Mouse (Mus musculus): ENCODE data around the gene Gm10057.
"Not testable (repeated sequence)": the region's sequence is repeated elsewhere in the genome, so short reads cannot be mapped to it uniquely, and the experiment has no call there.

The Gm10057 gene

DNA sequence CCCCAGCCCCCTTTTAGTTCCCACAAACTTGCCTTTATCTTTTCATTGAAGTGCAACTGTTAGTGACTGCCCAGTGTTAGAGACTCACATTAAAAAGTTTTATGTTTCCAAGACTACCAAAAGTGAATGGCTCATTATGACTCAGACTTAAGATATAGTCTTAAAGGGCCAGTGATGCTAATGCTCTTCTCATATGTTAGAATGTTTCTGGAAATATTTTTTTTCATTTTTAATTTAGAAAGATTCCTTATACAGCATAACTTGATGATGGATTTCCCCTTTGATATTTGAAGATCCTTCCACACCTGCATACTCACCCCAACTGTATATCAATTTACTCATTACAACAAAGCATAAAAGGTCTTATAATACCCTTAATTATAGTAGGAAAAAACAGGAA, at the start of gene Gm10057:
Gm10057 (minus strand) TSS at position 101 of the 400 bp plus-strand sequence.
- DNase-seq (ENCODE audit: low spot score), result not testable (repeated sequence)

DNA sequence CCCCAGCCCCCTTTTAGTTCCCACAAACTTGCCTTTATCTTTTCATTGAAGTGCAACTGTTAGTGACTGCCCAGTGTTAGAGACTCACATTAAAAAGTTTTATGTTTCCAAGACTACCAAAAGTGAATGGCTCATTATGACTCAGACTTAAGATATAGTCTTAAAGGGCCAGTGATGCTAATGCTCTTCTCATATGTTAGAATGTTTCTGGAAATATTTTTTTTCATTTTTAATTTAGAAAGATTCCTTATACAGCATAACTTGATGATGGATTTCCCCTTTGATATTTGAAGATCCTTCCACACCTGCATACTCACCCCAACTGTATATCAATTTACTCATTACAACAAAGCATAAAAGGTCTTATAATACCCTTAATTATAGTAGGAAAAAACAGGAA, 21.1 kb downstream of the Gm10057 start, which contains the start of gene 4921511M17Rik:
4921511M17Rik (minus strand) TSS at position 101 of the 400 bp plus-strand sequence.
- not testable (repeated sequence) for DNase-seq (ENCODE audit: low spot score)

DNA sequence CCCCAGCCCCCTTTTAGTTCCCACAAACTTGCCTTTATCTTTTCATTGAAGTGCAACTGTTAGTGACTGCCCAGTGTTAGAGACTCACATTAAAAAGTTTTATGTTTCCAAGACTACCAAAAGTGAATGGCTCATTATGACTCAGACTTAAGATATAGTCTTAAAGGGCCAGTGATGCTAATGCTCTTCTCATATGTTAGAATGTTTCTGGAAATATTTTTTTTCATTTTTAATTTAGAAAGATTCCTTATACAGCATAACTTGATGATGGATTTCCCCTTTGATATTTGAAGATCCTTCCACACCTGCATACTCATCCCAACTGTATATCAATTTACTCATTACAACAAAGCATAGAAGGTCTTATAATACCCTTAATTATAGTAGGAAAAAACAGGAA, 42.3 kb downstream of the Gm10057 start, which contains the start of gene Samt1:
Samt1 (minus strand) TSS at position 101 of the 400 bp plus-strand sequence.
- not testable (repeated sequence) for DNase-seq (ENCODE audit: low spot score)

Data from ovary, postnatal 36 days (tissue).